Mouse (Mus musculus) kidney, embryonic 16.5 days (tissue): Measurements from ENCODE around the gene Pspn. TPM values are rescaled to one million over a fixed set of nuclear protein-coding genes. Genes with fewer than 3 reads are reported as not detected.

Experiments
- ATAC-seq: fragments of 200-750 bp; cut with Nextera tagmentation; 2 replicates; pipeline ENCODE4 v1.8.0; 2017; ENCODE audit warnings: moderate TSS enrichment; ENCODE audit not compliant: low FRiP score, low TSS enrichment
- H3K27ac ChIP-seq: fragments of 300-500 bp; sonication (generic); 2 replicates; pipeline ENCODE4 v1.5.1; 2014; ENCODE audit warnings: low read length
- H3K27me3 ChIP-seq: fragments of 300-500 bp; sonication (generic); 2 replicates; pipeline ENCODE4 v1.6.1; 2014; ENCODE audit warnings: low read length, control low read depth, mixed read lengths; ENCODE audit not compliant: insufficient read depth
- H3K36me3 ChIP-seq: fragments of 300-500 bp; sonication (generic); 2 replicates; pipeline ENCODE4 v1.6.1; 2014; ENCODE audit warnings: low read length, control low read depth, mixed read lengths; ENCODE audit not compliant: insufficient read depth
- H3K4me1 ChIP-seq: fragments of 300-500 bp; sonication (generic); 2 replicates; pipeline ENCODE4 v1.6.1; 2014; ENCODE audit warnings: low read length, control low read depth, mixed read lengths; ENCODE audit not compliant: insufficient read depth
- H3K4me2 ChIP-seq: fragments of 300-500 bp; sonication (generic); replicated peaks from 2 replicates; pipeline ENCODE4 v1.6.1; 2014; ENCODE audit warnings: low read depth, low read length
- H3K4me3 ChIP-seq: fragments of 300-500 bp; sonication (generic); 2 replicates; pipeline ENCODE4 v1.5.1; 2014; ENCODE audit warnings: mild to moderate bottlenecking, low read length
- H3K9ac ChIP-seq: fragments of 300-500 bp; sonication (generic); replicated peaks from 2 replicates; pipeline ENCODE4 v1.6.1; 2014; ENCODE audit warnings: low read length
- H3K9me3 ChIP-seq: fragments of 300-500 bp; sonication (generic); 2 replicates; pipeline ENCODE4 v1.6.1; 2016; ENCODE audit warnings: low read length, control low read depth
- WGBS: fragments of 180-500 bp; shearing (Covaris S2); extraction: QIAGEN DNeasy Blood & Tissue Kit; methylation state at CpG from one replicate; pipeline ENCODE4 v1.1.7; 2014; 5-methylcytosine and 5-hydroxymethylcytosine counted together
- polyA plus RNA-seq: library from polyadenylated mRNA; unstranded; fragments of >200 nt; fragmentation: Nextera tagmentation; extraction: Ambion mirVana; gene quantifications from 2 replicates; pipeline ENCODE4 v1.2.1, GENCODE M21; 2015

The Pspn gene
- polyA plus RNA-seq, 1 experiment from 2014 or later: 0.64 TPM

DNA sequence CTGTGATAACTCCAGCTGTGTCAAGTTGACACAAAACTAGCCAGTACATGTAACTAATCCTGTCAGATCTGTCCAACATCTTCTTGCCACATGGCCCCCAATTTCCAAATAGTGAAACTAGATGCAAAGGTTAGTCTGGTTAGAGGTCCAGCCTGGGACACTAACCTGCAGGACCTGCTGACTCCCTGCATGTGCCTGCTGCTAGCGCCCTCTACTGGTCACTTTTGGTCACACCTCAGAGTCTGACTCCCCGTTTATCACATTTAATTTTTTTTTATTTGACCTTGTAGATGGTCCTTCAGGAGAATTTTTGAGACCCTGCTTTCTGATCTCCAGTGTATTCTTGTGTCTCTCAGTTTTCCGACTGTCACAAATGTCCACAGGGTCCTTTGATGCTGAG lies 48.9 kb downstream of the Pspn start:
- no peaks in the 10 kb centered on the region for H3K4me1 ChIP-seq
- H3K4me2 ChIP-seq: no peak overlapping the region
- no peaks in the 10 kb centered on the region for H3K27me3 ChIP-seq
- no peak for ATAC-seq
- no peaks in the 10 kb centered on the region for H3K36me3 ChIP-seq
- no peak overlapping the region for H3K27ac ChIP-seq
- no peak overlapping the region for H3K9ac ChIP-seq
- 17% methylated on average over 3 of the region's 3 CpGs for WGBS
- H3K4me3 ChIP-seq: no peak overlapping the region
- H3K9me3 ChIP-seq: peaks cover 5% of the 10 kb centered on the region; the same call in 1 of the 2 replicates

Other genes starting within 250 kb of the Pspn start
- 5.4 and 5.8 TPM in 2 replicates for gene Nrtn, start 242.5 kb downstream of the Pspn start, polyA plus RNA-seq
- gene Dus3l, start 235.3 kb downstream of the Pspn start, polyA plus RNA-seq: 55.4 and 59.7 TPM in 2 replicates
- 1.6 and 1.8 TPM in 2 replicates for gene Prr22, start 229.8 kb downstream of the Pspn start, polyA plus RNA-seq
- gene Rfx2, start 169.0 kb downstream of the Pspn start, polyA plus RNA-seq: 3.4 and 4.4 TPM in 2 replicates
- gene Acsbg2, start 125.6 kb downstream of the Pspn start, polyA plus RNA-seq: not detected in 2 replicates
- 0.24 and 0.58 TPM in 2 replicates for gene 1700061G19Rik, start 124.5 kb downstream of the Pspn start, polyA plus RNA-seq
- 43.9 and 53.1 TPM in 2 replicates for gene Mllt1, start 64.6 kb downstream of the Pspn start, polyA plus RNA-seq
- gene Acer1, start 17.9 kb downstream of the Pspn start, polyA plus RNA-seq: not detected in 2 replicates
- 175 and 178 TPM in 2 replicates for gene Clpp, start 9.7 kb downstream of the Pspn start, polyA plus RNA-seq
- 57.4 and 58.0 TPM in 2 replicates for gene Alkbh7, start 2.7 kb downstream of the Pspn start, polyA plus RNA-seq
- 71.4 and 74.0 TPM in 2 replicates for gene Gtf2f1, start 11.3 kb upstream of the Pspn start, polyA plus RNA-seq
- gene Gm17949, start 11.5 kb upstream of the Pspn start, polyA plus RNA-seq: 0.78 and 0.80 TPM in 2 replicates
- 25.6 and 27.9 TPM in 2 replicates for gene Khsrp, start 31.5 kb upstream of the Pspn start, polyA plus RNA-seq
- not detected in 2 replicates for gene Slc25a41, start 41.6 kb upstream of the Pspn start, polyA plus RNA-seq
- gene Crb3, start 59.1 kb upstream of the Pspn start, polyA plus RNA-seq: 61.8 and 69.1 TPM in 2 replicates
- gene Slc25a23, start 59.8 kb upstream of the Pspn start, polyA plus RNA-seq: 11.2 and 14.0 TPM in 2 replicates
- gene Dennd1c, start 78.5 kb upstream of the Pspn start, polyA plus RNA-seq: 5.6 and 6.8 TPM in 2 replicates
- gene Tubb4a, start 87.8 kb upstream of the Pspn start, polyA plus RNA-seq: 25.2 and 31.8 TPM in 2 replicates
- gene Tnfsf9, start 105.3 kb upstream of the Pspn start, polyA plus RNA-seq: 9.9 and 11.7 TPM in 2 replicates
- not detected in 2 replicates for gene Cd70, start 149.8 kb upstream of the Pspn start, polyA plus RNA-seq
- 0.09 and 0.19 TPM in 2 replicates for gene Tnfsf14, start 194.2 kb upstream of the Pspn start, polyA plus RNA-seq
- gene C3, start 228.1 kb upstream of the Pspn start, polyA plus RNA-seq: 1.1 and 2.4 TPM in 2 replicates
- 39.0 and 42.8 TPM in 2 replicates for gene Gpr108, start 248.4 kb upstream of the Pspn start, polyA plus RNA-seq
- gene Trip10, start 249.4 kb upstream of the Pspn start, polyA plus RNA-seq: 52.6 and 55.0 TPM in 2 replicates